Mouse (Mus musculus): ENCODE results near the gene Rbm10. TPM values are rescaled to one million over a fixed set of nuclear protein-coding genes. Genes with fewer than 3 reads are reported as not detected.
A peak's percentile ranks its signal among the peaks of the same experiment; 100 is the strongest.

The Rbm10 gene
- polyA plus RNA-seq, 1 experiment from 2014 or later: 72.7 TPM

DNA sequence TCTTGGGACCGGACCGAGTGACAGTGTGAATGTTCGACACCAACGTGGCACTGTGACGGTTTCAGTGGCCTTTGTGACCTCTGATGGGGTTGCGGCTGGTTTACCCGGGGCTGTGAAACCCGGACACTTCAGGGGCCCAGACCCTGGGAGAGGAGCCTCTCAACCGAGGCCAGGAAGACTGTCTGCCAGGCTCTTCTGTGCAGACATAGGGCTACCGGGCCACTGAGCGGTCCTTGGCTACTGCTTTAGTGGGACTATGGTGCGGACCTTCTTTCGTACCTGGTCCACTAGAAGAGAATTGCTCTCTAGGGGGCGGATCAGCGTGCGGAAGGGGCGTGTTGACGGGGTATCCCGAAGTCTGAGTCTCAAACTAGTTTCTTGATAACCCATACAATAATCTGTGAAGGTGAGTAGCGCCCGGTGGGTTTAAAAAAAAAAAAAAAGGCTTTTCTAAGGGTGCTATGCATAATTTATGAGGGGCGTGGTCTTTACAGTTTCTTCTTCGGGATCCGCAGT is 41.6 kb downstream of the Rbm10 start:
- 11% methylated on average over 24 of the region's 24 CpGs for WGBS
- peak overlapping the region; percentile 63; the same call in 1 of the 2 replicates for H3K27ac ChIP-seq
- no peaks in the 10 kb centered on the region for H3K4me1 ChIP-seq
- H3K36me3 ChIP-seq: no peaks in the 10 kb centered on the region
- H3K4me3 ChIP-seq: peak overlapping the region; percentile 53
- no peaks in the 10 kb centered on the region for H3K27me3 ChIP-seq
- no peaks in the 10 kb centered on the region for H3K9me3 ChIP-seq
- peak overlapping the region; percentile 80 for H3K4me2 ChIP-seq (replicated peaks)
- peak overlapping the region; percentile 66 for H3K9ac ChIP-seq
- no peak for ATAC-seq (ENCODE audit: low FRiP score, low read depth)

DNA sequence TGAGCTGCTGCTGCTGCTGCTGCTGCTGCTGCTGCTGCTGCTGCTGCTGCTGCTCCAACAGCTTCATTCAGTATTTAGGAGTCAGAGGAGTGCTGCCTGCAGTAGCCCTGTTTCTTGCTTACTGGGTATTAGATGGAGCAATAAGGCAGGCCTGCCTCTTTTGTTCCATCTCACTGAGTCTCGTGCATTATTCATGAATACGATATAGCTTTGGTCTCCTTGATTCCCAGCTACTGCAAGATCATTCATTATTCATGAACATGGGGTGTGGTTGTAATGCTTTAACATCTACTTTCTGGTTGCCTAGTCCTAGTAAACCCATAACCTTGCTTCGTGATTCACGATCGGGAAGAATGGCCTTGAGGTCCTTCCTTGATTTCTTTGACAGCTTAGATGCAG is 45.0 kb downstream of the Rbm10 start:
- peak overlapping the region; percentile 60; the same call in 1 of the 2 replicates for H3K4me3 ChIP-seq
- WGBS: 27% methylated on average over 5 of the region's 5 CpGs
- no peaks in the 10 kb centered on the region for H3K9me3 ChIP-seq
- H3K36me3 ChIP-seq: peaks cover 6% of the 10 kb centered on the region; the same call in 1 of the 2 replicates
- H3K9ac ChIP-seq: no peak overlapping the region
- H3K27ac ChIP-seq: no peak overlapping the region
- H3K4me2 ChIP-seq (replicated peaks): no peak overlapping the region
- H3K4me1 ChIP-seq: peaks cover 11% of the 10 kb centered on the region
- H3K27me3 ChIP-seq: no peaks in the 10 kb centered on the region
- ATAC-seq (ENCODE audit: low FRiP score, low read depth): no peak

DNA sequence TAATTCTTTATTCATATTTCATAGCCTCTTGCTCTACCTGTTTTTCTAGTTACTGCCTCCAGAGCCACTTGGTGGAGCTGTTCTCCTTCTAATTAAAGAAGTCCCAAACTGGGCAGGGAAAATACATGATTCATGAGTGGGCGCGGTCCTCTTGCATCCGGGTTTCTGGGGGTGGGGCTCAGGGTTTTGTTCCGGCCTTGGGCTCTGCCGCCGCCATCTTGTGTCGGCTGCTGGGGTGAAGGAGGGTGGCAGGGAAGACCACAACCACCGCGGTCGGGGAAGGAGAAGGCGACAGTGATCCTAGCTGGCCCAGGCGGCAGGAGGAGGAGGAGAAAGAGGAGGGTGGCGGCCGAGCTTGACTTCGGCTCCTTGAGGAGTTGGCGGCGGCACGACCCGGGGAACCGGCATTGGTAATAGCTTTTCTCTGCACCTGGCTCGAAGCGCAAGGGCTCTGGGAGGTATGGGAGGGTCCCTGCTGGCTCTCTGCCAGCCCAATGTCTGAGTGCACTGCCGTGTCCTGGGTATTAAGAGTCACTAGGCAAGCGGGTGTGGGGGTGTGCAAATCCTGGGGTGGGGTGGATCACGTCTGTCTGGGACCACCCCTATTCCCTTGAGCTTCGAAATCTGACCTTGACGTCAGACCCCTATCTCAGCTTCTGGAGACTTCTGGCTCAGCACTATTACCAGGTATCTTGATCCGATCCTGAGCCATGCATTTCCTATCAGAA is 45.6 kb downstream of the Rbm10 start:
- Histone ChIP-seq H3K9me3 (no peaks in the 10 kb centered on the region), H3K4me2 (replicated peaks) (peak overlapping the region; percentile 69), H3K4me3 (peak overlapping the region; percentile 60), H3K9ac (peak overlapping the region; percentile 72), H3K36me3 (peaks cover 8% of the 10 kb centered on the region), H3K27me3 (no peaks in the 10 kb centered on the region), H3K4me1 (peaks cover 11% of the 10 kb centered on the region), H3K27ac (peak overlapping the region; percentile 61; the same call in 1 of the 2 replicates)
- WGBS: 16% methylated on average over 22 of the region's 28 CpGs
- ATAC-seq (ENCODE audit: low FRiP score, low read depth): peak; percentile 88

DNA sequence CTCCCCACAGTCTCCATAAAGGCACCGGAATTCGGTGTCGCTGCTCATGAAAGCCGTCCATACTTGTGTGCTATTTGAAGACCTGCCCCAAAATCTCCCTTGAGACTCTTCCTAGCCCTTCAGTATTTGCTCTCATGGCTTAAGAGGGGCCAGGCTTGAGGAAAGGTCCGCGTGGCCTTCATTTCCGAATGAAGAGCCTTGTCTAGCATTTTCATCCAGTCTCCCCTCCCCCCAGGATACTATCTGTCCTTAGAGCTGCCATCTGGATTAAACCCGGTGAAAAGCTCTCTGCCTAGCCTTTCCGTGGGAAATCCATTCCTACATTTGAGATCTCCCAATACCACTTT is 46.1 kb downstream of the Rbm10 start:
- Histone ChIP-seq H3K4me2 (replicated peaks) (peak overlapping the region; percentile 69), H3K36me3 (peaks cover 11% of the 10 kb centered on the region), H3K4me1 (peaks cover 11% of the 10 kb centered on the region), H3K4me3 (peak overlapping the region; percentile 60), H3K9ac (peak overlapping the region; percentile 72), H3K27ac (peak overlapping the region; percentile 61; the same call in 1 of the 2 replicates), H3K9me3 (no peaks in the 10 kb centered on the region), H3K27me3 (no peaks in the 10 kb centered on the region)
- ATAC-seq (ENCODE audit: low FRiP score, low read depth): no peak
- 21% methylated on average over 9 of the region's 9 CpGs for WGBS

DNA sequence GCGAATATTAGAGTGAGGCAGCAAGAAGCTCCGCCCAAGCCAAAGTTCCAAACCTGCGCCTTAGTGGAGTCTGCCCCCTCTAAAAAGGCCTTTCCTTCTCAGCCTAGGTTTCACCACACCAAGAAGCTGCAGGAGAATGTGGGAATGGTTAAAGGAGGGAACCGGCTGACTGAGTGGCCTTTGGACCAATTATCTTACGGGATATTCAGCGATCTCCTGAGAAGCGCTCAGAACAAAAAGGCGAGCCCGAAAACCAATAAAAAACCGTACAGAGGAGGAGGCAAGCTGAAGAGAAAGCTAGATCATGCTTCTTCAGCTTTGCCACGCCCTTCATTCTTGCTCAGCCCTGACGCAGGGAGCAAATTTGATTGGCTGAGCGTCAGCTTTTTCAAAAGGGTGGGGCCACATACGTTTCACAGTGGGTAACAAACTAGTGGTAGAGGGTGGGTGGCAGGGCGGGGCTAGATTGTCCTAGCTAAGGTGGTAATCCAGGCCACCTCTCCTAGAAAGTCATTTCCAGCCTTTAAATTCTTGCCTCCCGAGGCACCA is 70.3 kb downstream of the Rbm10 start, which contains the start of gene Cdk16:
Gene Cdk16, plus strand, starts transcription at position 436 of the 549 bp plus-strand sequence.
- Histone ChIP-seq H3K4me2 (replicated peaks) (peak within 1 kb of the TSS; percentile 69), H3K27ac (peak within 1 kb of the TSS; percentile 94), H3K4me1 (peaks cover 16% of the 10 kb centered on the region; the same call in 1 of the 2 replicates), H3K9me3 (no peaks in the 10 kb centered on the region), H3K4me3 (peak within 1 kb of the TSS; percentile 65), H3K36me3 (peaks cover 14% of the 10 kb centered on the region), H3K27me3 (no peaks in the 10 kb centered on the region), H3K9ac (peak within 1 kb of the TSS; percentile 86)
- peak; percentile 95 for ATAC-seq (ENCODE audit: low FRiP score, low read depth)
- 19% methylated on average over 16 of the region's 16 CpGs for WGBS

DNA sequence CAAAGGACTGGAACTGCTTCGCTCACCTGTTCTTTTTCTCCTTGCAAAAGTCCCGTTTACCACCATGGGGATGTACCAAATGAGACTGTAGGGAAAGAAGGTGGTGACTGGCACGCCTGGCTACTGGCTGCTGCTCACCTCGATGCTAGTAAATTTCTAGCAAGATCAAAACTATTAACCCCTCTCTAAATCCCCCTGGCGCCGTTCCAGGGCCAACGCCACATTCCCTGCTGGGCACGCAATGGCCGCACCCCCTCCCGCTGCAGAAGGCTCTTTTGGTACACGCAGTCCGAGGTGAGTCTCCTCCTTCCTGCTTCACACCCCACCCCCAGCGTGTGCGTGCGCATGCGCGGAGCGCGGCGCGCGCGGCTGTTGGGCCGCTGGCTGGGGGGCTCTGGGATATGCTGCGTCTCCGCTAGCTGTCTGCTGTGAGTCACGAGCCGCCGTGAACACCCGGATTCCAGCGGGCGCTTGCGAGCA is 70.8 kb downstream of the Rbm10 start:
- Histone ChIP-seq H3K9me3 (no peaks in the 10 kb centered on the region), H3K27ac (peak overlapping the region; percentile 94), H3K9ac (peak overlapping the region; percentile 86), H3K4me1 (peaks cover 16% of the 10 kb centered on the region; the same call in 1 of the 2 replicates), H3K4me2 (replicated peaks) (peak overlapping the region; percentile 69), H3K36me3 (peaks cover 13% of the 10 kb centered on the region), H3K27me3 (no peaks in the 10 kb centered on the region), H3K4me3 (peak overlapping the region; percentile 65)
- ATAC-seq (ENCODE audit: low FRiP score, low read depth): peak; percentile 89
- 23% methylated on average over 31 of the region's 33 CpGs for WGBS

DNA sequence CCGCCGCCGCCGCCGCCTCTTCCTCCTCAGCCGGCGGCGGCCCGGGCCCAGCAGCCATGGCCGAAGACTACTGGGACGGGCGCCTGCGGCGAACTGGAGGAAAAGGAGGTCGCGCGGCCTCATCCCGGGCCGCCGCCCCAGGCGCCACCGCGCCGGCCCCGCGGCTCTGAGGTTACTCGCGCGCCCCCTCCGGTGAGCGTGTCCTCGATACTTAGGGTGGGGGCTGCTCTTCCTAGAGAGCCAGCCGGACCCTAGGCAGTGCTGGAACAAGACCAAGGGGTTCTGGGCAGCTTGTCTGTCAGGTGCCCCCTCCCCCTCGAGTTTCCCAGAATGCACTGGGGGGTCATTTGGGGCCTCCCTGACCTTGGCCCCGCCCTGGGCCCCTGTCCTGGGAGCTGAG is 71.3 kb downstream of the Rbm10 start:
- Histone ChIP-seq H3K36me3 (peaks cover 13% of the 10 kb centered on the region), H3K27ac (peak overlapping the region; percentile 94), H3K4me1 (peaks cover 16% of the 10 kb centered on the region; the same call in 1 of the 2 replicates), H3K27me3 (no peaks in the 10 kb centered on the region), H3K4me3 (peak overlapping the region; percentile 65), H3K9me3 (no peaks in the 10 kb centered on the region), H3K4me2 (replicated peaks) (peak overlapping the region; percentile 69), H3K9ac (peak overlapping the region; percentile 86)
- ATAC-seq (ENCODE audit: low FRiP score, low read depth): peak; percentile 25
- 6% methylated on average over 21 of the region's 35 CpGs for WGBS

DNA sequence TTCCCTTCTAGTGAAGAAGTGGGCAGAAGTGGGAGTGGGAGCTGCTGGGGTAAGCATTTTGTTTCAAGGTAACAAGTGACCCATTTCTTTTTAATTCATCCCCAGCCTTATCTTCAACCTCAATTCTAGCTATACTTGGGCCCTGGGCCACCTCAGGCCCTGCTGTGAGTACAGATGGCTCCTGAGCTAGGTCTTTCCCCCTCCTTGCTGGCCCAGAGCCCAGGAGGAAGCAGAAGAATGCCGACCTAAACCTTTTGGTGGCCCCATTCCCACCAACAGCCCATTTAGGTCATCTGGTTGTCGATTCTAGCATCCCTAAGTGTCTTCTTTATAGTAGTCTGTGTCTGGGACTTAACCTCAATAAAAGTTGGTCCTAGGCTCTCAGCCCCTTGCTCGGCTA is 74.3 kb downstream of the Rbm10 start:
- Histone ChIP-seq H3K9ac (no peak overlapping the region), H3K9me3 (no peaks in the 10 kb centered on the region), H3K36me3 (peaks cover 39% of the 10 kb centered on the region), H3K4me3 (no peak overlapping the region), H3K27me3 (no peaks in the 10 kb centered on the region), H3K4me1 (peaks cover 14% of the 10 kb centered on the region; the same call in 1 of the 2 replicates), H3K4me2 (replicated peaks) (no peak overlapping the region), H3K27ac (no peak overlapping the region)
- no peak for ATAC-seq (ENCODE audit: low FRiP score, low read depth)
- 67% methylated on average over 3 of the region's 3 CpGs for WGBS

DNA sequence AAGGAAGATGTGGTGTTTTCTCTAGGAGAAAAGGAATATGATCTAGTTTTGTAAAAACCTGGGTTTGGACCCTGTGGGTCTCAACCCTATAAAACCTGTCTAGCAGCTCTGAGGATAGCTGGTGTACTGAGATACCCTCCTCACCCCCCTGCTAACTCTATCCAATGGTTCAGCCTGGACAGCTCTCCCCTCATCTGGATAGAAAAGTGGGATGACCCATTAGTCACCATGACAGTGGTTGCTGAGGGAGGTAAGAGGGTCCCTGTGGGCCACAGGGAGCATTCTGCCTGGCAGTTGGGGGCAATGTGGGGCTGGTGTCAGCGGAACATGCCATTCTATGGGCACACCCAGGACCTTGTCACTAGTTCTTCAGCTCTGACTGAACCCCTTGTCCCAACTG is 75.3 kb downstream of the Rbm10 start:
- no peaks in the 10 kb centered on the region for H3K27me3 ChIP-seq
- H3K9me3 ChIP-seq: no peaks in the 10 kb centered on the region
- ATAC-seq (ENCODE audit: low FRiP score, low read depth): no peak
- no peak overlapping the region for H3K4me3 ChIP-seq
- 90% methylated on average over 1 of the region's 1 CpGs for WGBS
- H3K27ac ChIP-seq: no peak overlapping the region
- H3K4me2 ChIP-seq (replicated peaks): no peak overlapping the region
- H3K9ac ChIP-seq: no peak overlapping the region
- H3K4me1 ChIP-seq: peaks cover 9% of the 10 kb centered on the region; the same call in 1 of the 2 replicates
- H3K36me3 ChIP-seq: peaks cover 45% of the 10 kb centered on the region

DNA sequence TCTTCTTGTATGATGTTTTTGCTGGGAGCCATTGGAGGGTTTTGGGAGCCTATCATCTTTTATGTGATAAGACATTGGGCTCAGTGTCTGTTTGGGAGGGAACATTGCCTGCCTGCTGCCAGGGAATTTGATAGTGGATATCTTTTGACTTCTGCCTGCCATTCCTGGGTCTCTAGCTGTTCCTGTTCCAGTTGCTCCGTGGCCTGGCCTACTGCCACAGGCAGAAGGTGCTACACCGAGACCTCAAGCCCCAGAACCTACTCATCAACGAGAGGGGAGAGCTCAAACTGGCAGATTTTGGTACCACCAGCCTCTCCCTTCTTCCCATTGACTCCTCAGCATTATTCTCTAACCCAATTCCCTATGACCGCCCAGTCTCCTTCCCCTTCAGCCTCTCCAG is 78.5 kb downstream of the Rbm10 start:
- Histone ChIP-seq H3K36me3 (peaks cover 62% of the 10 kb centered on the region), H3K4me1 (no peaks in the 10 kb centered on the region), H3K27ac (no peak overlapping the region), H3K9ac (no peak overlapping the region), H3K9me3 (no peaks in the 10 kb centered on the region), H3K4me3 (no peak overlapping the region), H3K4me2 (replicated peaks) (no peak overlapping the region), H3K27me3 (no peaks in the 10 kb centered on the region)
- ATAC-seq (ENCODE audit: low FRiP score, low read depth): no peak
- 83% methylated on average over 4 of the region's 4 CpGs for WGBS
